Mouse (Mus musculus) mesoderm, embryonic 11.5 days (tissue): ENCODE results near the gene Hist1h2ap.
"Not testable (repeated sequence)": the region's sequence is repeated elsewhere in the genome, so short reads cannot be mapped to it uniquely, and the experiment has no call there.

ENCODE experiments used
- DNase-seq: peaks from one replicate; pipeline ENCODE4 v3.0.0-alpha.2; 2012; ENCODE audit warnings: low read depth, low spot score

The Hist1h2ap gene

DNA sequence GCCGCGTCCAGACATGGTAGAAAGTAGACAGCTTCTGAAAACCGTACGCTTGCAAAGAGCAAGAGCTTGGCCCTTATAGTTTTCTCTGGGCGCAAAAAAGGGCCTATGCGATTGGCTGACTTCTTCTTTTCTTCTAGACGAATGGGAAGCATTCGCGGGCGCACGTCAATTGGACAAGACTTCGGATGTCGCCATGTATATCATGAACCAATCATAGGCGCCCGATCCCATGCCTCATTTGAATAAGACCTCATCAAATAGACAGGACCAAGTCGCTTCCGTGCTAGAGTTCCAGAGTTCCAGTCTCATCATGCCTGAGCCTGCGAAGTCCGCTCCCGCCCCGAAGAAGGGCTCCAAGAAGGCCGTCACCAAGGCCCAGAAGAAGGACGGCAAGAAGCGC is at the start of gene Hist1h2ap, which contains the start of gene Hist1h2br:
TSS of gene Hist1h2ap (minus strand) at position 47 of the 400 bp plus-strand sequence.
TSS of gene Hist1h2br (plus strand) at position 283 of the 400 bp plus-strand sequence.
- not testable (repeated sequence) for DNase-seq

DNA sequence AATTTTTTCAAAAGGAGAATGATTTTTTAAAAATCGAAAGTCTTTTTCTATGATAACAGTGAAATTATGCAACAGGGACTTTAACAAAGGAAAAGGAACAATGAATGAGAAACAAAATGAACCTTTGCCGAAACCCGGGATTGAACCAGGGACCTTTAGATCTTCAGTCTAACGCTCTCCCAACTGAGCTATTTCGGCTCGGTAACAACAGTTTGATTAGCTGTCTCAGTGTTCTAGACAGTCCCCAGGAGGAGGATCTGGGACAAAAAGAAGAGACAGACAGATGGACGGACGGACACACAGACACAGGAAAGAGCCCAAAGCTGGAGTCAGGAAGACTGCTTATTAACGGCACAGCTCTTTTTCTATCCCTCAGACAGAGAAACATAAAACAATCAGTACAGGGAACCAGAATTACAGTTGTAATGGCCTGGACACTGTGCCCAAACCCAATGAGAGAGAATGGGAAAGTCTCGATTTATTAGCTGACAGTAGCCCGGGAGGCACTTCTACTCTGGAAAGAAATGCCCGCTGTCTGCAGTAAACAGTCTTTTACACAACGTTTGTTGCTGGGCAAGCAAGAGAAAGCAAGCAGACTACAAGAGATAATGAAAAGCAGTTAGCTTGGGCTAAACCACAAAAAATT is 49.6 kb upstream of the Hist1h2ap start:
- DNase-seq, result peak; percentile 83

DNA sequence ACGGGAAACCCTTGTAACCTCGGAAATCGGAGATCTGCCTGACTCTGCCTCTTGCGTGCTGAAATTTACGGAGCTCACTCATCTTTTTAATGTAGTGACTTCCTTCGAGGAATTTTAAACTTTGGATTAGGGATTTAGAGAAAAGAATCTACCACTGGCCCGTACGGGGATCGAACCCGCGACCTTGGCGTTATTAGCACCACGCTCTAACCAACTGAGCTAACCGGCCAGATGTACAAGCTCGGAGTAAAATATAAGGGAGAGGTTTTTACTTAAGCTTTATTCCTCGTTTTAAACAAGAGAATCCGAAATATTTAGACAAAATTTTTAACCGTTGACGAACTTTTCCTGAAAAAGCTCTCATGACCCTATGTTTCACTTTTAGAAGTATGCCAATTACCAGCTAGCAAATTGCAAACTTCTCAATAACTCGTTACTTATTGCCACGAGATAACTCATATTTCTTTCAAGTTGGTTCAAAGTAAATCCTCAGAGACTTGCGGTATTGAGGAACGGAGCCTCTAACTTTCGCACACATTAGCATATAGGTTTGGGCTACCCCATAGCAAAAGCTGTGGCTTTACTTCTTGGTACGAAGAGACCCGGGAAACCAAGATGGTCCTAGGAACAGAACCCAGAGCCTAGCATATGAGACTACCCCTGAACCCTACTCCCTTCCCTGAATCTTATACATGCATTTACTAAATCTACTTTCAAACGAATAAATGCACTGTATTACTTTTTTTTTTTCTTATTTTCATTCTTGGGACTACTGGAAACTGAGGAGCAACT is 48.8 kb upstream of the Hist1h2ap start:
- peak; percentile 77 for DNase-seq

DNA sequence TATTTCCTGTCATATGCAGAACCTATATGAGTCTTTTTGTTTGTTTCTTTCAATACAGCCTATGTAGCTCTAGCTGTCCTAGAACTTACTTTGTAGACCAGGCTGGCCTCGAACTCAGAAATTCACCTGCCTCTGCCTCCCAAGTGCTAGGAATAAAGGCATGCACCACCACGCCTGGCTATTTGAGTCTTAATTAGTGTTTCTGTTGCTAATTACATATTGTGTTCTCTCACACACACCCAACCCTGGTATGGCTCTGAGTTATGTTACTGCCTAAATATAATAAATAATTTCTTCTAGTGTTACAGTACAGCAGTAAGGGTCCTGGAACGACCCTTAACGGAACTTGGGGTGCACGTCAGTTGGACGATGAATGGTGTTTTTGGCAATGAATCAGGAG is 47.4 kb upstream of the Hist1h2ap start:
- no peak for DNase-seq

DNA sequence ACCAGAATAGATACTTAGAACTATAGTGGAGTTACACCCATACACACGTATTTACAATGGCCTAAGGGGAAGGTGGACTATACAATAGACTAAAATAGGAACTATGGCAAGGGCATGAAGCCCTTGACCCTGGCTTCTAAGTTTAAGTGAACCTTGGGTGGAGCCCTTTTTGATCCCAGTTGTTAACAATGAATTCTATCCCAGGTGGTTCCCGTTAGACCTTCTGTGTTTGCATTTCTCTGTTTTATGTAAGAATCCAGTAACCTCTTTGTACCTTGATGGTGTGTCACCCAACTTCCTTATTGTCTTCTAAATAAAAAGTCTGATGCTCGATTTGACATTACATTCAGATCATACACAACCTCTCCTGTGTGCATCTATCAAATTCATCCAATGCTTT is 32.2 kb upstream of the Hist1h2ap start:
- not testable (repeated sequence) for DNase-seq

DNA sequence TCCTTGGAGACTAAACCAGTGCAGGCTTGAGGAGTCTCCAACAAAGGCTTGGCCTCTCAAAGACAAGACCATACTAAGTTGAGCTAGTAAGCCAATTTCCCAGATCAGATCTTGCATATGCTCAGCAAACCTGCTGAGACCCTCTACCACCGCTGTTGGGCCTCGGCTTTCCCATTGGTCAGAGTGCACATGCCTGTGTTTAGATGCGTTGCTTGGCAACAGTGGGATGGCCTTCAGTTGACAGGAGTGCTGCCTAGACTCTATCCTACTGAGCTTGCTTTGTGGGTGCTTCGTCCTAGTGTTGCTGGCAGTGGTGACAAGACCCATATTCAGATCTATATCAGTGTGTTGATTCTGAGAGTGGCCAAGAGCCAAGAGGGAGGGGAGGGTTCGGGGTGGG is 28.3 kb upstream of the Hist1h2ap start:
- DNase-seq, result peak; percentile 52

DNA sequence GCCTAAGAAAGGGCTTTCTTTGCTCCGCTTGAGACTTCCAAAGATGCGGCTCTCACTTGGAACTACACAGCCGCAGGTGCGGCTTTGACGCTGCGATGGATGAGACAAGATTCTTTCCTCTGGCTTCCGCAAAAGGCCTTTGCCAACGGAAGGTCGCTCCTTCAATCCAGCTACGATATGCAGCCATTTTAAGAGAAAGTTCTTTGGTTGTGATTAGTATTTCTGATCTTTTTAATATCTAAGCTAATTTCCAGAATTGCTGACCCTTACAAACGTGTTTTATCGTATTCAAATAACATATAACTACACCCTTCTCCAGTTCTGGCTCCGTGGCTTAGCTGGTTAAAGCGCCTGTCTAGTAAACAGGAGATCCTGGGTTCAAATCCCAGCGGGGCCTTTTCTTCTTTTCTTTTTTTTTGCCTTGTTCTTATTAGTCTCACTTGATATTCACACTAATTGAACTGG is 22.4 kb upstream of the Hist1h2ap start:
- peak; percentile 81 for DNase-seq

DNA sequence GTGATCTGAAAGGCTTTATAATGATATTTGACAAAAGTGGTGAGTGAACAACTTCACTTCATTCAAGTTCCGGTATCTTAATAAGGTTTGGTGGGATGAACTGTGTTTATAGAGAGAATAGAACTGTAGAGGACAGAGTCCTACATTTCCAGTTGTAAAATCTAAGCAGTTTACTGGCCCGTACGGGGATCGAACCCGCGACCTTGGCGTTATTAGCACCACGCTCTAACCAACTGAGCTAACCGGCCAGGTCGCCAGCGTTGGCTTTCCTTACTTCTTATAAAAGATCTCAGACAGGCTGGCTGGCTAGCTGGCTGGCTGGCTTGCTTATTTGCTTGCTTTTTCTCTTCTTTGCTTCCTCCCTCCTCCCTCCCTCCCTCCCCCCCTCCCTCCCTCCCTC is 21.8 kb upstream of the Hist1h2ap start:
- DNase-seq, result peak; percentile 85

DNA sequence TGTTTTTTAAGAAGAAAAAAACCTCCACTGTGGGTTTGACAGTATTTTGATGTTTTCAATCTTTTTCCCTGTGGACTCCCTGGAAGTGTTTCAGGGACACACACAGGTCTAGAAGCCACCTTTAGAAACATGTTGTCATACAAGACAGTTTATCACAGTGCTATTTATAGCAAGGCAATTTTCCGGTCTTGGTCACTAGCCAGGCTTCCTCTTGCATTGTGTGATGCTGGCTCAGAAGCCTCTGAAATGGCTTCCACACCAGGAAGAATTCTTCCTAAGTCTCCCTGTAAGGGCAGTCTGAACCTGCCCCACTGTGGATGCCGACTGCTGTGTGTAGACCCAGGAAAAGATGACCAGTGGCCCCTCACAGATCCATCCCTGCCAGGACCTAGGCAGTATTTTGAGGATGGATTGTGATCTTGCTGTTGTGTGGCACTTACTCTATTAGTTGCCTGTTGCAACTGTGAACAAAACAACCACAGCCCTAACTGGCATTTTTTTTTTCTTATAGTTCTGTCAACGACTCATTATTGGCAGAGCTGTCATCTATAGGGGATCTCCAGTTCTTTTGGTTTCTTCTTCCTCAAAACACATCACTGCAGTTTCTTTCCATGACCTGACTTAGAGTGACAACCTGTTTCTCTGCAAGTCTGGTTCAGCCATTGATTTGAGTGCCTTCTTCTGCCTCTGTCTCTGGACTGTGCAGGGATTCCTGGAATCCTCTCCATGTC is 19.1 kb upstream of the Hist1h2ap start:
- DNase-seq, result no peak

DNA sequence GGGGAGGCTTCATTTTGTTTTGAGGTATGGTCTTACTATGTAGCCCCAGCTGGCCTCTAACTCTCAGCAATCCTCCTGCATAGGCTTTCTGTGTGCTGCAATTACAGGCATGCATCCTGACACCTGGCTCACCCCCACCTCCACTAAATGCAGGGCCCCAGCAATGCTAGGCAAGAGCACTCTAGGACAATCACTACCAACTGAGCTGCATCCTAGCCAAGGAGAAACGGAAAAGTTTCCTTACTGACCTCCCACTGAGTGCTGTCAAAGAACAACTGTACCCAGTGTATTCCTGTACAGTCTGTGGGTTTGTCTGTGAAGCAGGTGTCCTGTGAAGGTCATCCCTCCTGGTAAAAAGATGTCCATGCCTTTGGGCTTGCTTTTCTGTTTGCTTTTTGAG is 17.4 kb upstream of the Hist1h2ap start:
- not testable (repeated sequence) for DNase-seq

DNA sequence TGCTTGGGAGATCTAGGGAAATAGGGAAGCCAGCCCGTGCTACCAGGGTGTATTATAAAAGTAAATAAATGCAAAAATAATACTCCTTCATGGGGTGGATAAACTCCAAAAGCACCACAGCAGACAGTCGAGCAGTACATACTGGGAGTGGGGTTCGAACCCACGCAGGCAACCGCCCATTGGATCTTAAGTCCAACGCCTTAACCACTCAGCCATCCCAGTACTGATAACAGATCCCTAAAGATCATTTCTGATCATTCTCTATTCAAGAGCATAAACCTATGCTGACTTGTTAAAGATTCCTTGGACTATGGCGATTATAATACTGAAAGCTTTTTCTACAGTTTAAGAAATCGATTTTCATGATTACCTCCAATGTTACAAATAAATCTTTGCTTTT is 14.6 kb upstream of the Hist1h2ap start:
- DNase-seq, result peak; percentile 58

DNA sequence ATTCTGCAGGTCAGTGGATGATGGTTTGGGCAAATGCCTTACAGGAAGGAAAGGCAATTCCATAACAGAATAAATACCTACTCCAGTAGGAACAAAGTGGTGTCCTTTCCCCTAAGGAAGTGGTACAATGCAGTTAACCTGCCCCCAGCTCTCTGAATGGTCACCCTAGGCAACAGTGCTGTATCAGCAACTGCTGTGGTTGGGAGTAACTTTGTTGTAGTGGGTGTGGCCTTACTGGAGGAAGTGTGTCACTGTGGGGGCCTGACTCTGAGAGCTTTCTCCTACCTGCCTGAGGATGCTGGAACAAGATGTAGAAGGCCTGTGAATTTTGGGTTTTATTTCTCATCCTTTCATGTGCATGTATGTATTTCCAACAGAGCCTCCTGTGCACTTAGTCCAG is 13.0 kb upstream of the Hist1h2ap start:
- not testable (repeated sequence) for DNase-seq

DNA sequence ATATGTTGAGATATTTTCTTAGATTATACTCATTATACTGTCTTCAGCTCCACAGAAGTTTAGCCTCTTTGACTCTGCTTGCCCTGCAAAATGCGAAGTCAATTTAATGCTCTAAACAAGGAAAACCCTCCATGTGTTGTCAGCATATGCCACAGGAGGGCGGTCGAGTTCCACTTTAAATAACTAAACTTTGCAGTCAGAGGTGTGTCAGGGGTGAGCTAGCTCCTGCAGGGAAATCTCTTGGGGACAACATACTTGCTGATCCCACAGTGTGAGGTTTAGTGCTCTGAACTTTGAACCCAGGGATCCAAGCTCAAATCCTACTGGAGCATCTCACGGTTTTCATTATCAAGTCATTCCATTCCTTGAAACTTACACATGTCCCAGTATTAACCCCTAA is 7.2 kb upstream of the Hist1h2ap start:
- not testable (repeated sequence) for DNase-seq

DNA sequence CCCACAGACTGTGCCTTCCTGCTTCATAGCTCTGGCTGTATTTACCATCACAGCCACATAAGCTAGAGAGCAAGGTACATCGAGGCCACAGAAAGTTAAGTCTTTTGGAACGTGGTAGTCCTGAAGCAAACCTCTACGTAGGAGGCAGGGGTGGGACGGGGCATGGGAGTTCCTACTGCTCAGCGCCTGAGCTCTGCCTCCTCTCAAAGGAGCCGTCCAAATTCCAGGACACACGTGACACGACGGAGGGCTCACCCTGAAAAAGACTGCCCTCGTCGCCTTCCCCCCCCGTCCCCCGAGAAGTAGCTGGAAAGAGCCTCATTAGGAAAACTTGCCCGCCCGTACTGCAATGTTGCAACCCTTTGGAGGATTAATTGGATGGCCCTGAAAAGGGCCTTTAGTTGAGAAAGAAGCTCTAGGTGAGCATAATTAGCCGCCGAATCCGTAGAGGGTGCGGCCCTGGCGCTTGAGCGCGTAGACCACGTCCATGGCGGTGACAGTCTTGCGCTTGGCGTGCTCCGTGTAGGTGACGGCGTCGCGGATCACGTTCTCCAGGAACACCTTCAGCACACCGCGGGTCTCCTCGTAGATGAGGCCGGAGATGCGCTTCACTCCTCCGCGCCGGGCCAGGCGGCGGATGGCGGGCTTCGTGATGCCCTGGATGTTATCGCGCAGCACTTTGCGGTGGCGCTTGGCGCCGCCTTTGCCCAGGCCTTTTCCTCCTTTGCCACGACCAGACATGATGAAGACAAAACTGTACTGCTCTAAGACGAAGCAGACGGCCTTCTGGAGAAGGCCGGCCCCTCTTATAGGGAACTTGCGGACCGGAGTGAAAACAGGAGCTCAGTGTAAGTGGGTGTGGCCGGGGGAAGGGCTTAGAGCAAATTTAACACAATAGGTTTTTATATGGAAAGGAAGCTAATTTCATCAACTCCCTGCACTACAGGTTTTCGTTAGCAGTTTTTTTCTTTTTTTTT is 1.6 kb downstream of the Hist1h2ap start, which contains the start of gene Hist1h4n:
TSS of gene Hist1h4n (minus strand) at position 779 of the 977 bp plus-strand sequence.
- not testable (repeated sequence) for DNase-seq

DNA sequence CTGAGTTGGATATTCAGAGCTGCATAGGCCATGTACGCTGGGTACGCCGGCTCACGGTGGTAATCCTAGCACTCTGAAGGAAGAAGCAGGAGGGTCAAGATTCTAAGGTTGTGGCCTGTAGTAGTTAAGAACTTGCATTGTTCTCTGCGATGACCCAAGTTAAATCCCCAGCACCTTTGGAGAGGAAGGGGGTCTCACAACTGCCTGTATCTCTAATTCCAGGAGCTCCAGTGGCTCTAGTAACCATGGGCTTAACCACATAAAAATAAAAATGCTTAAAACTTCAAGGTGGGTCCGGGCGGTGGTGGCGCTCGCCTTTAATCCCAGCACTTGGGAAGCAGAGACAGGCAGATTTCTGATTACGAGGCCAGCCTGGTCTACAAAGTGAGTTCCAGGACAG is 3.0 kb downstream of the Hist1h2ap start:
- no peak for DNase-seq

DNA sequence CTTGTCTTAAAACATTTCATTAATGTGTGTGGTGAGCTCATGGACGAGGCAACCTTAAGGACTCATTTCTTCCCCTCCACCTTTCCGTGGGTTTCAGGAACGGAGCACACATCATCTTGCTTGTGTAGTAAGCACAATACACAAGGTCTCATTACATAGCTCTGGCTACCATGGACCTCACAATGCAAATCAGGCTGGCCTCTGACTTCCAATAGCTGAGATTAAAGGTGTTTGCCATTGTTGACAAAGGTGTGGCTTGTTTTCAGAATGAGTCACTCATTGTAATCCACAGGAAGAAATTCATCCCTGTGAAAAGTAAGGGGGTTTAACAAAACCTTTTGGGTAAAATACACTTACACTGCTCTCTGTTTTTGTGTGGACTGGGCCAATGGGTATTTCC is 4.8 kb downstream of the Hist1h2ap start:
- no peak for DNase-seq

DNA sequence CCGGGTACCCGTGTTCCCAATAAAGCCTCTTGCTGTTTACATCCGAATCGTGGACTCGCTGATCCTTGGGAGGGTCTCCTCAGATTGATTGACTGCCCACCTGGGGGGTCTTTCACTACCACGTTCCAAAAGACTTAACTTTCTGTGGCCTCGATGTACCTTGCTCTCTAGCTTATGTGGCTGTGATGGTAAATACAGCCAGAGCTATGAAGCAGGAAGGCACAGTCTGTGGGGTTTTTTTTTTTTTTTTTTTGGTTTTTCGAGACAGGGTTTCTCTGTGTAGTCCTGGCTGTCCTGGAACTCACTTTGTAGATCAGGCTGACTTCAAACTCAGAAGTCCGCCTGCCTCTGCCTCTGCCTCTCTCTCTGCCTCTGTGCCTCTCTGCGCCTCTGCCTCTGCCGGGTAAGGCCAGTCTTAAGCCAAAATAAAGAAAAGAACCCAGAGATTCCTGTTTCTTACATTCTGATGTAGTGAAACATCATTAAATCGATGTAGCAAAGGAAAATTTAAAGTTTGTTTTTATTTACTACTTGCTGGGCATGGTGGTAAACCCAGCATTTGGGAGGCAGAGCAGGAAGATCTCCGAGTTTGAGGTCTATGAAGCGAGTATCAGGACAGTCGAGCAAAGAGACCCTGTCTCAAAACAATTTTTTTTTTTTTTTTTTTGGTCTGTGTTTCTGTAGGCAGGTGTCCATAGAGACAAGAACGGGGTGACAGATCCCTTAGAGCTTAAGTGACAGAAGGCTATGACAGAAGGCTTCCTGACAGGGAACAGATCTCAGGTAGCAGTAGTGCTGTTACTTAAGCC is 13.0 kb downstream of the Hist1h2ap start:
- not testable (repeated sequence) for DNase-seq

DNA sequence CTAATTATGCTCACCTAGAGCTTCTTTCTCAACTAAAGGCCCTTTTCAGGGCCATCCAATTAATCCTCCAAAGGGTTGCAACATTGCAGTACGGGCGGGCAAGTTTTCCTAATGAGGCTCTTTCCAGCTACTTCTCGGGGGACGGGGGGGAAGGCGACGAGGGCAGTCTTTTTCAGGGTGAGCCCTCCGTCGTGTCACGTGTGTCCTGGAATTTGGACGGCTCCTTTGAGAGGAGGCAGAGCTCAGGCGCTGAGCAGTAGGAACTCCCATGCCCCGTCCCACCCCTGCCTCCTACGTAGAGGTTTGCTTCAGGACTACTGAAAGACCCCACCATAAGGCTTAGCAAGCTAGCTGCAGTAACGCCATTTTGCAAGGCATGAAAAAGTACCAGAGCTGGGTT is 21.2 kb downstream of the Hist1h2ap start:
- not testable (repeated sequence) for DNase-seq

DNA sequence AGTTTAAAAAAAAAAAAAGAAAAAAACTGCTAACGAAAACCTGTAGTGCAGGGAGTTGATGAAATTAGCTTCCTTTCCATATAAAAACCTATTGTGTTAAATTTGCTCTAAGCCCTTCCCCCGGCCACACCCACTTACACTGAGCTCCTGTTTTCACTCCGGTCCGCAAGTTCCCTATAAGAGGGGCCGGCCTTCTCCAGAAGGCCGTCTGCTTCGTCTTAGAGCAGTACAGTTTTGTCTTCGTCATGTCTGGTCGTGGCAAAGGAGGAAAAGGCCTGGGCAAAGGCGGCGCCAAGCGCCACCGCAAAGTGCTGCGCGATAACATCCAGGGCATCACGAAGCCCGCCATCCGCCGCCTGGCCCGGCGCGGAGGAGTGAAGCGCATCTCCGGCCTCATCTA is 21.8 kb downstream of the Hist1h2ap start, which contains the start of gene Hist1h4m:
TSS of gene Hist1h4m (plus strand) at position 208 of the 400 bp plus-strand sequence.
- not testable (repeated sequence) for DNase-seq

DNA sequence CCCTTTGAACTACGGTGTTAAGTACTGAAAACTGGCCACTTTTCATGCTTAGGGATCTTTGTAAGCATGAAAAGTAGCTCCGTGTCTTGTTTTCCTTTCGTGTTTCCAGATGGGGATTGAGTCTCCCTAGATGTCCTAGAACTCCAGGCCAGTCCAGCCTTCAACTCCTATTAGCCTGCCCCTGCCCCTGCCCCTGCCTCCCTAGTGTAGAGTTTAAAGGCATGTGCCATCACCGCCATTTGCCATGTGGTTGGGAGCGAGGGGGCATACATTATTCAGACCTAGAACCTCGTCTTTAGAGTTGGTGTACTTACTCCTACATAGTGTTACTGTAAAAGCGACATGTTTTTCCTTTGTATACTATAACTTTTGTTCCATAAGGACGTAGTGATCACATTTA is 22.2 kb downstream of the Hist1h2ap start:
- not testable (repeated sequence) for DNase-seq
